Mouse (Mus musculus): ENCODE results near the gene Ppara. TPM values are rescaled to one million over a fixed set of nuclear protein-coding genes. Genes with fewer than 3 reads are reported as not detected.

Ppara gene
- polyA plus RNA-seq, 1 experiment from 2014 or later, result 0.92 TPM

DNA sequence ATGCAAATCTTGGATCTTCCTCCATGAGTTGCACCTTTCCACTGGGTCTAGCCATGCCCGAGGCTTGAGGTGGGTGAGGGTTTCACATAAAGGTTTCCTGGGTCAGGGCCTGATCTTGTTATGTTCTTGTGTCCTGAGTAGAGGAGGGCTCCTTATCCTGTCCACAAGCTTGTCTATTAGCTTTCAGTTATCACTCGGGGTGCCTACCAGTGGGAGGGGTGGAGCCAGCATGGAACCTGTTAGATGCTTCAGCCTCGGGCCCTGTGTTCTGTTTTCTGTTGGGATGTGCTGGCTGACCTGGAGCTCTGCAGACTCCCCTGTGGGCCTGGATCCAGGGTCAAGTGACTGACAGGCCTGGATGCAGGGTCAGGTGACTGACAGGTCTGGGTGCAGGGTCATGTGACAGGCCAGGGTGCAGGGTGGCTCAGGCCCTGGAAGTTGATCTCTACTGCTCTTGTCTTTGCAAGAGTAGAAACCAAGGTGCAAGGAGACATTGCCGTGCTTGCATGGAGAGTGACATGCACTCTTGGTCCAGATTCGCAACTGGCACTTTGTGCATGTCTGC, 107.1 kb downstream of the Ppara start:
- DNase-seq (ENCODE audit: low spot score, missing footprints), result no peak
- Histone ChIP-seq H3K4me1 (ENCODE audit: control insufficient read depth, insufficient read depth, low read length) (no peaks in the 10 kb centered on the region), H3K9me3 (ENCODE audit: control insufficient read depth, low read length) (no peaks in the 10 kb centered on the region), H3K4me3 (ENCODE audit: low read depth, low read length) (no peak overlapping the region), H3K36me3 (ENCODE audit: control insufficient read depth, insufficient read depth, low read length) (no peaks in the 10 kb centered on the region), H3K27me3 (ENCODE audit: control insufficient read depth, insufficient read depth, low read length) (no peaks in the 10 kb centered on the region), H3K4me2 (no peak overlapping the region), H3K27ac (ENCODE audit: low read depth, low read length) (no peak overlapping the region), H3K9ac (ENCODE audit: low read length) (no peak overlapping the region)
- ATAC-seq (ENCODE audit: low FRiP score), result no peak
- 85% methylated on average over 5 of the region's 5 CpGs for WGBS

DNA sequence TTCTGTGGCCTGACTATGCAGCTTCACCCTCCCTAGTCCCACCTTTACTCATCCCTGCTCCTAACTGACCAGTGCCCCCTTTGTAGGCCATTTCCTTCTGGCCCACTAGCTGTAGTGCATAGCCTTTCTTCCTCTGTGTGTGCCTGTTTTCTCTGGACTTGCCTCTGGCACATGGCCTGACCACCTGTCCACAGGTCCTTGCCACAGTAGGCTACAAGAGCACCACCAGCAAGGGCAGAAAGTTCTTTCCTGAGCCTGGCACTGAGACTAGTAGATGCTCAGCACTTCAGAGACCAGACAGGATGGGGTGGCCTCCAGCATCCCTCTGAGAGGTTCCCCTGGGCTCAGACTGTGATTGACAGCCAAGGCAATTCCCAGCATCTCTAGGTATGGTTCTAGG, 110.3 kb downstream of the Ppara start:
- DNase-seq (ENCODE audit: low spot score, missing footprints) (no peak), ATAC-seq (ENCODE audit: low FRiP score) (no peak)
- Histone ChIP-seq H3K27me3 (ENCODE audit: control insufficient read depth, insufficient read depth, low read length) (no peaks in the 10 kb centered on the region), H3K27ac (ENCODE audit: low read depth, low read length) (no peak overlapping the region), H3K4me1 (ENCODE audit: control insufficient read depth, insufficient read depth, low read length) (no peaks in the 10 kb centered on the region), H3K36me3 (ENCODE audit: control insufficient read depth, insufficient read depth, low read length) (no peaks in the 10 kb centered on the region), H3K9ac (ENCODE audit: low read length) (no peak overlapping the region), H3K9me3 (ENCODE audit: control insufficient read depth, low read length) (no peaks in the 10 kb centered on the region), H3K4me2 (no peak overlapping the region), H3K4me3 (ENCODE audit: low read depth, low read length) (no peak overlapping the region)

DNA sequence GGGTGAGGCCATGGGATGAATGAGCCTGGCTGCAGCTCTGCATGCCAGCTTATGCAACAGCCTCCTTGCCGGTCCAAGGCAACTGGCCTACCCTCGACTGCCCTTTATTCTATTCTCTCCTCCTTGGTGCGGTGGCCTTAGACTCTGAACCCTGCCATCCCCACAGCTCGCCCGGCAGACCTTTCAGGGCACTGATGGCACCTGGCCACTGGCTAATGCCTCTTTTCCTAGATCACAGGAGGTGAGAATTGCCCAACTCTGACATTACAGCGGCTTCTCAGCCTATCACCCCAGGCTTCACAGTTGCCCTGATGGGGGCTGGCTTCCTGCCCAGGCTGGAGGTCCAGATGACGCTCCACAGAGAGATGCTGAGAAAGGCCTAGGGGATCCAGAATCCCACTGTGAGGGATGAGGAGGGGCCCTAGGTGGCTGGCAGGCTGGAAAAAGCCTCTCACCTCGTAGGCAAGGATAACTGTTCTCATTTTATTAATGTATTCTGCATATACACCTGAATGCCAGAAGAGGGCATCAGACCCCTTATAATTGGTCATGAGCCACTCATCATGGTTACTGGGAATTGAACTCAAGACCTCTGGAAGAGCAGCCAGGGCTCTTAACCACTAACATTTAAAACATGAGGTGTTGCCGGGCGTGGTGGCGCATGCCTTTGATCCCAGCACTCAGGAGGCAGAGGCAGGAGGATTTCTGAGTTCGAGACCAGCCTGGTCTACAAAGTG, 117.0 kb downstream of the Ppara start:
- H3K9ac ChIP-seq (ENCODE audit: low read length), result no peak overlapping the region
- H3K27ac ChIP-seq (ENCODE audit: low read depth, low read length), result no peak overlapping the region
- ATAC-seq (ENCODE audit: low FRiP score) (no peak), DNase-seq (ENCODE audit: low spot score, missing footprints) (no peak)
- H3K4me1 ChIP-seq (ENCODE audit: control insufficient read depth, insufficient read depth, low read length), result no peaks in the 10 kb centered on the region
- H3K4me2 ChIP-seq, result no peak overlapping the region
- no peak overlapping the region for H3K4me3 ChIP-seq (ENCODE audit: low read depth, low read length)
- H3K36me3 ChIP-seq (ENCODE audit: control insufficient read depth, insufficient read depth, low read length), result no peaks in the 10 kb centered on the region
- no peaks in the 10 kb centered on the region for H3K9me3 ChIP-seq (ENCODE audit: control insufficient read depth, low read length)
- no peaks in the 10 kb centered on the region for H3K27me3 ChIP-seq (ENCODE audit: control insufficient read depth, insufficient read depth, low read length)
- 81% methylated on average over 12 of the region's 12 CpGs for WGBS

MicroRNAs encoded within 50 kb of the gene (microRNA counts, 519-probe panel; counts per million panel counts)
- microRNA mmu-let-7b, result 3,112 counts per million, percentile 13 among the panel's probes with 10 or more counts
- microRNA mmu-let-7c, result 6,734 counts per million, percentile 89 among the panel's probes with 10 or more counts

Small RNA genes lying within 50 kb of the gene (microRNA-seq; reads per million reads assigned to microRNA genes)
- gene Mirlet7b, result 118 reads per million, percentile 55 among the genes with 10 or more reads in this experiment
- 37.3 reads per million, percentile 43 among the genes with 10 or more reads in this experiment for gene Mirlet7c-2

Other genes starting within 250 kb of the Ppara start
- gene 7530416G11Rik, start 231.8 kb upstream of the Ppara start, polyA plus RNA-seq (2014; fragmentation: Nextera tagmentation; extraction: Ambion mirVana), result not detected in 2 replicates
- gene Wnt7b, start 152.5 kb upstream of the Ppara start, polyA plus RNA-seq (2014; fragmentation: Nextera tagmentation; extraction: Ambion mirVana), result 38.5 and 44.3 TPM in 2 replicates
- 18.1 and 21.8 TPM in 2 replicates for gene Cdpf1, start 76.7 kb downstream of the Ppara start, polyA plus RNA-seq (2014; fragmentation: Nextera tagmentation; extraction: Ambion mirVana)
- gene Pkdrej, start 86.8 kb downstream of the Ppara start, polyA plus RNA-seq (2014; fragmentation: Nextera tagmentation; extraction: Ambion mirVana), result 0.07 and 0.15 TPM in 2 replicates
- 1.9 and 2.4 TPM in 2 replicates for gene Ttc38, start 97.3 kb downstream of the Ppara start, polyA plus RNA-seq (2014; fragmentation: Nextera tagmentation; extraction: Ambion mirVana)
- 38.6 and 43.7 TPM in 2 replicates for gene Gtse1, start 124.8 kb downstream of the Ppara start, polyA plus RNA-seq (2014; fragmentation: Nextera tagmentation; extraction: Ambion mirVana)
- 29.9 and 33.5 TPM in 2 replicates for gene Trmu, start 144.3 kb downstream of the Ppara start, polyA plus RNA-seq (2014; fragmentation: Nextera tagmentation; extraction: Ambion mirVana)

All from midbrain, embryonic 11.5 days (tissue).